Mouse (Mus musculus): ENCODE data around the gene Rac3. TPM values are rescaled to one million over a fixed set of nuclear protein-coding genes. Genes with fewer than 3 reads are reported as not detected.
"Not testable (repeated sequence)": the region's sequence is repeated elsewhere in the genome, so short reads cannot be mapped to it uniquely, and the experiment has no call there.

Gene Rac3
- 10 to 100 TPM in 1 of 2 experiments, 1 to 10 TPM in 1; 6.6 to 15.5 TPM for total RNA-seq (2021)
- long read RNA-seq, experiment 1, partial matches to known transcripts = 1 of 2 reads
- long read RNA-seq, experiment 1, other reads (novel, unspliced or antisense) = 0 of 2 reads
- long read RNA-seq, experiment 2, transcript Rac3-201 (6 exons, 1,076 nt) = major isoform, 19 of 29 reads
- long read RNA-seq, experiment 2, partial matches to known transcripts = 3 of 29 reads
- long read RNA-seq, experiment 2, other reads (novel, unspliced or antisense) = 4 of 29 reads

DNA sequence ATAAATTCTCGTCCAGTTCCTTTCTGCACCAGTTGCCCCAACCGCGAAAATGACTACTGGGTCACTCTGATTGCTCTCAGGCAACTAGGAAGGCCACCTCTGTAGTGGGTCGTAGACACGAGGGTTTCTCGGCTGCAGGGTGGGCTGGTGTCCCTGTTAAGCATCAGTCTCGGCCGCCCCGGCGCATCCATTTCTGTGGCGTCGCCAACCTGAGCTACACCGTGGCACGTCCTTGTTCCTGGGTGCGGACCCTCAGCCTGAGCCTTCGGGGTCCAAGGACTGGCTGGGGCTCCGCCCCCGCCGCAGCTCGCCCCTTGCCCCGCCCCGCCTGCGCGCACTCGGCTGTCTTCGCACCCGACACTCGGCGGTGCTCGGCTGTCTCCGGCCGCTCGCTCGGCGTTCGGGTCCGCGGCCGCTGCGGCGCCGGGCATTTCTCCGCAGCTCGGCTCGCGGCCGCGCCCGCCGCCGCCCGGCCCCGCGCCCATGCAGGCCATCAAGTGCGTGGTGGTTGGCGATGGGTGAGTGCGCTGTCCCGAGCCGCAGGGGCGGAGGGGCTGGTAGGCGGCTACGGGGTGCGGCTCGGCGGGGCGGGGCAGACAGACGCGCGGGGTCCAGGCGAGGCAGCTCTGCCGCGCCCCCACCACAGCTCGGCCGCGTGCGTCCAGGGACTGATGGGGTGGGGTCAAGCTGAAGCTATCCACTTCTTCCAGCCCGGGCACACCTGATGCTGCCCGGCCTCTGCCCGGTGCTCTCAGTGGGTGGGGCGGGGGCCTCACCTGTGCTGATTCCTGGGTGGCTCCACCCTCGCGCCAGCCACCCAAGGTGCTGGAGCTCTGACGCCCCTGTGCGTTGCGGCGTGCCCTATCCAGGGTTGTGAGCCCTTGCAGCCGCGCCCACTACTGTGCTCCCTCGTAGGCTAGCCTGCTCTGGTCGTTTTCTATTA, at the start of gene Rac3:
TSS of gene Rac3 (plus strand) at position 347 of the 943 bp plus-strand sequence.
- peak; percentile 67 for DNase-seq (ENCODE audit: low spot score in 2 of 2)

DNA sequence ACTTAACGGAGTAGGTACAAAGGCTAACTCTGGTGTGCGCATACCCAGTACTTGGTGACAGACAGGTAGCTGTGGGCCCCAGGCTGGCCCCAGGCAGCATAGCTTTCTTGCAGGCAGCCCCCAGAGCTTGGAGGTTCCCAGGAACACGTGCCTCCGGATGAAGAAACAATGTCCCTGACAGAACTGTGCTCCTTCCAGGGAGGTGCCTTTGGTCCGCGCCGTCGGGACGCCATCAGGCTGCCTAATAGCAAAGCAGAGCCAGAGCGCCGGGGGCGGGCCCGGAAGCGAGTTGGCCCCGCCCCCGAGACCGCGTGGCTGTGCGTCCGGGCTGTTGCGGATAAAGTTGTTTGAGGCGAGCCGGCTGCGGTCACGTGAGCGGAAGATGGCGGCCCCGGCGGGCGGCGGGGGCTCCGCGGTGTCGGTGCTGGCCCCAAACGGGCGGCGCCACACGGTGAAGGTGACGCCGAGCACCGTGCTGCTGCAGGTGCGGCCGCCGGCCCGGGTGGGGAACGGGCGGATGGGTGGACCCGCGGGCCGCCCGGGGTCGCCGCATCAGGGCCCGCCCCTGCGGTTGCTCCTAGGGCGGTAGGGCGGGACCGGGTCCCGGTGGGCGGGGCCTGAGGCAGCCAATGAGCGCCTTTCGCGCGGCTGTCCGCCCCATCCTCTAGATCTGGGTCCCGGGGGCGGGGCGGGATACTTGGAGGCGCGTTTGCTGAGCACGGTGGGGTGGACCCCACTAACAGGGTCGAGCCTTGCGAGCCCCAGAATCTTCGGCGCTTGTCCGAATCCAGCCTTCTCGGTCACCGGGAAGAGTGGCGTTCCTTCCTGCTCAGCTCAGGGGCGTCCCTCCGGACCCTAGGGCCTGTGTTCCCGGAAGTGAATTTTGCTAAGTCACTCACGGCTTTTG, 48.3 kb upstream of the Rac3 start, which contains the start of gene Aspscr1:
TSS of gene Aspscr1 (plus strand) at position 287 of the 907 bp plus-strand sequence.
- DNase-seq (ENCODE audit: low spot score in 2 of 2) = peak; percentile 96

DNA sequence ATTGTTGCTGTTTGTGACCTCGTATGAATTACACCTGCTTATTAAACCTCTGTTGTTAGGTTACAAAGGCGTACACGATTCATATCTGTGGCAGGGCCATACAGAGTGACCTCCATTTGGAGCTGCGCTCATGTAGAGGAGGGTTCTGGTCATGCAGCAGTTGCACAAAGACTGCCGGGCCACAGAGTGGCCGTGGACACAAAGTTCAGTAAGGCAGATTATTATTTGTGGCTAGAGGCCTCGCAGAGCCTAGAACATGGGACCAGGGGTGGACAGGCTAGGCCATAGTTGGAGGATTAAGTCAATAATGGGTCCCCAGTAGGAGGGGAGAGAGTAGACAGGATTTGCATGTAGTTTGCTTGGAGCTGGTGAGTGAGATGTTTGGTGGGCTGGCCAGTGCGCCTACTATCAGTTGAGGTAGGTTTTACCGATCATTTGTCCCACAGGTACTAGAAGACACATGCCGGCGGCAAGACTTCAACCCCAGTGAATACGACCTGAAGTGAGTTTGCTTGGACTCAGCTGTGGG, 47.6 kb upstream of the Rac3 start:
- DNase-seq (ENCODE audit: low spot score in 2 of 2) = peak in 1 of 2 experiments; percentile 24

DNA sequence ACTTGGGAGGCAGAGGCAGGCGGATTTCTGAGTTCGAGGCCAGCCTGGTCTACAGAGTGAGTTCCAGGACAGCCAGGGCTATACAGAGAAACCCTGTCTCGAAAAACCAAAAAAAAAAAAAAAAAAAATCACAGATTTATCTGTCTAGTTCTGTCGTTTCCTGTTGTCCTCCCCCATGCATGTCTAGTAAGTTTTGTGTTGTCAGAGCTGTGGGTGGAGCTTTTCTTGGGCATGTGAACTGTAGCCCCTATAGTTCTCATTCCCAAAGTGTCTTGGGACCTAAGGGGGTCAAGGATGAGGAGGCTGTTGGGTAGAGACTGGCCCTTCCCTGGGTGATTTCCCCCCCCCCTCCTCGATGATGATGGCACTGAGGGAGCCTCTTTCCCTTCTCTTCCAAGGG, 45.4 kb upstream of the Rac3 start:
- DNase-seq (ENCODE audit: low spot score in 2 of 2) = not testable (repeated sequence)

DNA sequence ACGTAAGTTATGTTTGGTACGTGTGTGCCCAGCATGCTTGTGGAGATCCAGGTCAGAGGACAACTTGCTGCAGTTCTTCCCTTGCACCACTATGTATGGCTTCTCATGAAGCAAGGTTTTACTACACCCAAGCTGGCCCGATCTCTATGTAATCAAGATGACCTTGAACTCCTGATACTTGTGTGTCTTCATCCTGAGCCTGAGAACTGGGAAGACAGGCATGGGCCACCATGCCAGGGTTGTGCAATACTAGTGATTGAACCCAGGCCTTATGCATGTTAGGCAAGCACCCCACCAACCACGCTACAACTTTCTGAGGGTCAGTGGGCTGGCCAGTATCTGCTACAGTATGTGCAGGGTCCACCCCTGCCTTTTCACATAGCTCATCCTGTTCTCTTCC, 44.3 kb upstream of the Rac3 start:
- no peak for DNase-seq (ENCODE audit: low spot score in 2 of 2)

DNA sequence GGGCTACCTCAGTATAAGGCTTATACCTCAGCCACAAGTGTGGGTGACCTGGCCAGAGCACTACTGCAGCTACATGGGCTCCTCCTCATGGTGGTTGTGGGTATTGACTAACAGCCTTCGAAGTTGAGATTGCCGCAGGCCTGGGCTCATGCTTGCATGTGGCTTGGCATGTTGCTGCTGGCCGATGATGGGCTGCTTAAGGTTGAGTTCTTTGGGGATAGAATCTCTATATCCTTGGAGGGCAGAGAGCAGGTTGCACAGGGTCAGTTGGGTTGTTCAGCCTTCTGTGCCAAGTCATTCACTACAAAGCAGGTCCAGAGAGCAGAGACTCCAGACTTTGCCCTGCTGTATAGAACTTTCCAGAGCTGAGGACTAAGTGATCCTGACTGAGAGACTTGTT, 41.4 kb upstream of the Rac3 start:
- no peak for DNase-seq (ENCODE audit: low spot score in 2 of 2)

DNA sequence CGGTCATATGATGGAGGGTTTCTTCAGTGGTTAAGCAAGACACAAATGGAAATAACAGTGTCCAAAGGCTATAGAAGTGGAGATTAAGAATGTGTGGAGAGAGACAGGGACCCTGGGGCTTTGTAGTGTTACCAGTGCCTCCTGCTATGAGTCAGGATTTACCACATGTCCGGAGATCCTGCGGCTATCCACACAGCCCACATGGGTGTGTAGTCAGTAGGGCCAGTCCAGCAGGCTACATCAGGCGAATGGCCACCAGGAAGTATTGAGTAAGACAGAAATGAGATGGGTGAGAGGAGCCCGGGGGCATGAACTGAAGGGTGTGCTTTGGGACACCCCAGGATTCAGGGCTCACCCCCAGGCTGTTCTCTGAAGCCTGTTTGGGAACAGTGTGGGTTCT, 38.6 kb upstream of the Rac3 start:
- no peak for DNase-seq (ENCODE audit: low spot score in 2 of 2)

DNA sequence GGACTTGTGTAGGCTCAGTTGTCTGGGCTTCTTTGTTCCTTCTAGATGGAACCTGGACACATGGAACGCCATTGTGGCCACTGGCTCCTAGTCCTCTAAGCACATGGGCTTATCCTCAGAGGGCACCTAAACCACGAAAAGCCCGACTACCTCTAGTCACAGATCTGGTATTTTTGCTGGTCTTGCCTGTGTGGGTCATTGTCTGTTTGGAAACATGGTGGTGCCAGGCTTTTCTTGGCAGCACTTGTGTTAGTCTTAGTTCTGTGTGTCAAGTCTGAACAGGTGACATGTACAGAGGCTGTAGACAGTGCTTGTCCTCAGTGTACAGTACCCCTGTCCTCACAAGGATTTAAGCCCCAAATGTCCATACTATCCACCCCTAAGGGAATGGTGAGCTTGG, 37.7 kb upstream of the Rac3 start:
- no peak for DNase-seq (ENCODE audit: low spot score in 2 of 2)

DNA sequence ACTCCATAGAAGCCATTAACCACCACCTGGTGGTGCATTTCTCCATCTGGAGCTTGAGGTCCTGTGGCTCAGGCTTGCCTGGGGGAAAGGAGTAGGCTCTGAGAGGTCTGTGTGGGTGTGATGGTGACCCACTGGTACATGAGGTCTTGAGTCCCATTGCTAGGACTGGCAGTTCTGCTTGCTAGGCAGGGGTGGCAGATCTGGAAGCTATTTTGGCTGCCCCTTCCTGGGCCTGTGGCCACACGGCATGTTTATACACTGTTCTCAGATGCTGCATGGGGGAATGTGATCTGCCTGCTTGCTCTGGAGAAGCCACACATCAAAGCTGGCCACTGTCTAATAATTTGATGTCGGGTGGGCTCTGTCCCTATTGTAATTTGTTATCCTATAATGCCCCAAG, 37.2 kb upstream of the Rac3 start:
- no peak for DNase-seq (ENCODE audit: low spot score in 2 of 2)

DNA sequence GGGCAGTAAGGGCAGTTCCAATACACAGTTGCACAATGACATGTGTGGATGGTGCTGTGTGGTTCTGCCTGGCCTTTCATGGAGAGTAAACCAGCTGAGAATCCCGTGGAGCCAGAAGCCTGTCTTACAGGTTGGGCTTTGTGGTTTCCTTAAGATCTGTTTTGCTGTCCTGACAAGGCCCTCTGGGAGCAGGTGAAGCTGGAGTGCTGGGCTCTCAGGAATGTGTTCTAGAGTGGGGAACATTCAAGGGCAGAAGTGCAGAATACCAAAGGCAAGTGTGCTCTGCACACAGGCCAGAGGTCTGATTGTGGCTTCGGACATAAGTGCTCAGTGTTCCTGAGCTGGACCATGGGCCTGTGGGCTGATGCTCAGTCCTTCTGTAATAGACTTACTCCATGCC, 36.6 kb upstream of the Rac3 start:
- DNase-seq (ENCODE audit: low spot score in 2 of 2) = no peak

DNA sequence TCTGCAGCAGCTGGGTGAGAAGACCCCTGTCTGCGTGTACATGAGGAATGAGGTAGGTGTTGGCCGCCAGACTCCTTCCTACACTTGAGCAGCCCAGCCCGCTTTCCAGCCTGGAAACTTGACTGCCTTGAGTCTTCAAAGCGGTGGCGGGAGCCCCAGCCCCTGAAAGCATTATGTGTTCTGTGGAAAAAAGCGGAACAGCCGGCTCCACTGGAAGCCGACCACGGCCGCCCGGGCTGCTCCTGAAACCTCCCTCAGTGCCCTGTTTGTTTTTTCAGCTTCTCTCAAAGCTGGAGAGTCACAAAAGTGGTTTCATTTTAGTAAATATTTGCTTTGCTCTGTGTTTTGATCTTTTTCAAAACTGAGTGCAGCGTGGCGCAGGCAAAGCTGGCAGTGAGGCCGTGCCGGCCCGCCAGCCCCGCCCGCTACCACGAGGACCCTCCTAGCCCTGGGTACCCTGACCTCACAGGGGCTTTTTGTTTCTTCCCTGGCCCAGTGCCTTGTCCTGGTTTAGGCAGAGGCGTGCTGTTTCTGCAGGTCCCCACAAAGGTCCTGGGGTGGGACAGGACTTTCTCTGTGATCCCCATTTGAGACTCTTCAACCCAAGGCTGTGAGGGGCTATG, 34.5 kb upstream of the Rac3 start:
- no peak for DNase-seq (ENCODE audit: low spot score in 2 of 2)

DNA sequence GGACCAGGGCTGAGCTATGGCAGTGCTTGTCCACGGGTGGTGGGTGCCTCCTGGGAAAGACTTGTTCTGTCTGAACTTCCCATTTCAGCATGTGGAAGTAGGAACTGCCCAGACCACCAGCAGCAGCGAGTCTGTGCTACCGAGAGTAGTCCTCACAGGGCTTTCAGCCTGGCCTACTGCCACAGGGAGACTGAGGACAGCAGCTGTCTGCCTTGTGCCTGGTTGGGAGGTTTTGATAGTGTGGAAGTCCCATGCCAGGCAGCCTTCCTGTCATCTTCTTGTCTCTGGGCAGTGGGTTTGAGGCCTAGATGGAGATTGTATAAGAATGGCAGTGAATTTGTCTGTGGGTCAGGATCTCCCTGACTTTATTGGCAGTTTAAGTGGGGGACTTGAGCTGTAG, 31.9 kb upstream of the Rac3 start:
- no peak for DNase-seq (ENCODE audit: low spot score in 2 of 2)

DNA sequence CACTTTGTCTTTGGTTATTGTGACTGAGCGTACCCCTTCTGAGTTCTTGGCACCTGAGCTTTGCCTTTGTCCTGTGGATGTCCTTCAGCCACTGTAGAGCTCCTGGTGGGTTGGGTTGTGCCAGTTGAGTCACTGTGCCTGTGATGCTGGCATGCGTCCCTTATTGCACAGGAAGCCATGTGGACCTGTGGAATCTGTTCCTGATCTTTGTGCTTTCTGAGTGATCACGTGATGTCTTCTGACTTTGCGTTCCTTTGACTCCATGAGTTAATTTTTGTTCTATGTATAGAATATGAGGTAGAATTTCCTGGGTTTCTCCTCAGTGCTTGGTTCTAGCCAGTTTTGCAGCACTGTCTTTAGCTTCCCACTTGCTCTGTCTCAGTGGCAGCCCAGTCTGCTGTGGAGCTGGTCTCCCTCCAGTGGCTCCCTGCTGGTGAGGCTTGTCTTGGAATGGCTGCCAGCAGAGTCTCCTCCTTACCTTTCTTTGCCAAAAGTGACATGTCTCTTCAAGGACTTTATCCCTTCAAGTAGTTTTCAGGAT, 28.7 kb upstream of the Rac3 start:
- no peak for DNase-seq (ENCODE audit: low spot score in 2 of 2)

DNA sequence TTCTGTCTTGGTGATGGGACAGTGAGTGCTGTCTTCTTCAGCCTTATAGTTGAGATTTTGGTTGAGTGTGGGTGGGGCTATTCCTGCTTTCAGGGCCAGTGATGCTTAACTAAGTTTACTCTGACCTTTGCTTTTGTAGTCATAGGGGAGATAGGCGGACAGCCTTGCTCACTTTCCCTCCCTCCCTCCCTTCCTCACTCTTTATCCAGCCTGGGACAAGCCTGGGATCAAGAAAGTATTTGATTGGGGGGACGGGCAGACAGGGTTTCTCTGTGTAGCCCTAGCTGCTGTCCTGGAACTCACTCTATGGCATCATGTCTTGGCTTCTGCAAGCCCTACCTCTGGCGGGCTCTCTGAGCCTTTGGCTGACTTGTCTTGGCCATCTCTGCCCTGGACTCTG, 27.8 kb upstream of the Rac3 start:
- DNase-seq (ENCODE audit: low spot score in 2 of 2) = no peak

DNA sequence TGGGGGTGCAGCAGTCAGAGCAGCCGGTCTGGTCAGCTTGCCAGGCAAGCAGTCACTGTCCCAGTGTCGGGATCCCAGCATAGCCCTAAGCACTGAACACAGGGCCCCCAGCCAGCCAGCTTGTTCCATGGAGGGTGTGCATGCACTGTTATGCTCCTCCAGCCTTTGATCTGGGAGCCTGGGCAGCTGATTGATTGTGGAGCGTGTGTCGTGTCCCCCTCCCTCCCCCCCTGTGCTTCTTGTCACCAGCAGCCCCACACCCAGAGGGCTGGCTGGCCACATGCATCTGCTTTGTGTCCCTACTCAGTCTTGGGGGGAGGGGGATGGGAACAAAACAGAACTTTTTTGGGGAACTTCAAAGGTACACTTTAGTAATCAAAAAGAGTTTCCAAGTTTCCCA, 26.1 kb upstream of the Rac3 start:
- no peak for DNase-seq (ENCODE audit: low spot score in 2 of 2)

DNA sequence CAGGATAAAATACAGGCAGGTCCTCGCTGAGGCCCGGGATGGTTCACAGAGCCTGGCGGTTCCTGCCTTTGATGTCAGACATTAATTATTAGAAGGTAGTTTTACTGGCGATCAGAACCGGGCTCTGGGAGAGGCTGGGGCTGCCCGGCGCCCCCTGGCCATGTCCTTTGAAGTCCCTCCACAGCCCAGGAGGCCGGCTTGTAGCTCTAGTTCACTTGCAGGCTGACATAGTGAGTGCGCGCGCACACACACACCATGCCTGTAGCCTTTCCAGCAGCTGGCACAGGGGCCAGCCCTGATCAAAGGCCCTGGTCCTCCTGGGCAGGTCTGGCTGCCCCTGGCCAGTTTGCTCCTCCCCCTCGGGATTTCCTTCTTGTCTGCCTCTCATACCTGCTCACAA, 25.6 kb upstream of the Rac3 start:
- DNase-seq (ENCODE audit: low spot score in 2 of 2) = no peak

DNA sequence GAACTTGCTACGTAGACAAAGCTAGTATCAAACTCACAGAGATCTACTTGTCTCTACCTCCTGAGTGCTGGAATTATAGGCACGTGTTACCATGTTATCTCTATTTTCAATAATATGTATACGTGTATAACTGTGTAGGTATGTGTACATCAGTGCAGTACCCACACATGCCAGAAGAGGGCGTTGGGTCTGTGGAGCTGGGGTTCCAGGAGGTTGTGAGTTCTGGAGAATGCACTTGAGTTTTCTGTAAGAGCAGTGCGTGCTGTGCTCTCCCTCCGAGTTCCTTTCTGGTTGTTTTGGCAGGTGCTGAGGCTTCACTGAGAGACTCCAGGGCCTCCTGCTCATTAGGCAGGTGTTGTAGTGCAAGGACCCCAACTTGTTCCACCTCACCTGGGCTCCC, 24.7 kb upstream of the Rac3 start:
- DNase-seq (ENCODE audit: low spot score in 2 of 2) = no peak

DNA sequence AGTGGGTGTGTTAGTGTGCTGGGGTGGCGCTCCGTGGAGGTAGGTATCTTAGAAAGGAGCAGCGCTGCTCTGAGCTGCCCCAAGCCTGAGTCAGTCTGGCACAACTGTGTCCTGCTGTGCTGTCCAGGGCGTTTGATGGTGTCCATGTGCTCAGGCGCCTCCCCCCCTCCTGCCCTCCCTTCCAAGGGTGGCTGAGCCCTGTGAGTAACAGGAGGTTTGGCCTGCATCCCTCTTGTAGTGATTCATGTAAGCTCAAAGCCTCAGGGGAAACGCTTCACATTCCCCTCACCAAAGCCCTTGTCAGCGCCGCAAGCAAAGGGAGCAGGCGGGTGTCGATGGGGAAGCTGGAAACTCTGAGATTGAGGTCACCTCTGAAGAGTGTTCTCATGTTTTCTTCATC, 23.5 kb upstream of the Rac3 start:
- peak; percentile 47 to 56 for DNase-seq (ENCODE audit: low spot score in 2 of 2)

DNA sequence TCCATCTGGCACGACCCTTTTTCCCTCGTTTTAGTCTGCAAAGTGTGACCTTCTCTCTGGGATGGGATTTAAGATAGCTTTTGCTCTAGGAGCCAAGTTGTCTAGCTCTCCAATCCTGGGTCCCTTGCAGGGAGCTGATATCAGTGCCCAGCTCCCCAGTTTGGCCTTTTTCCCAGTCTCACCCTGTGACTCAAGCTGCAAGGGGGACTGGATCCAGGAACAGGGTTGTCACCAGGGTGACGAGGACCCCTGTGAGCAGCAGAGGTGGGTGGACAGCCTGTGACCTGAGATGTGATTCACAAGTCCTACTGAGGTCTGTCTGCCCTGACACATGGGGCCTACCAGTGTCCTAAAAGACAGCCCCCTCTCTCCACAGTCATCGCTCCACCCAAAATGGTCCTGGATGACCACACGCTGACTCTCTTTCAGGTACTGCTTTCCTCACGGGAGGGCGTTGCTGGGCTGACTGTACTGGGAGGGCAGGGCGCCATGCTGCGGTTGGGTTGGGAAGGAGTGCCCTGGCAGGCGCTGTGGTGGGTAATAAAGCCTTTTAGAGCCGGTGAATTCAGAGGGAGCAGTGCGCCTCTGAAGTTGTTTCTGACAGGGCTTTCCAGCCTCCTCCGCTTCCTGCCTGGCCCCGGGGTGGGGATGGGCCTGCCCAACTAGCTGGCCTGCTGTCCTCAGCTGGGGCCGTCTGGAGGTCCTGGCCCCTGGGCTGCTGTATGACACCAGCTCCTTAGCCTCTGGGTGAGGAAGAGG, 17.4 kb upstream of the Rac3 start:
- DNase-seq (ENCODE audit: low spot score in 2 of 2) = no peak
